Mouse (Mus musculus) liver, postnatal 0 days (tissue): ENCODE results near the gene Fam131a.

Experiments
- CTCF ChIP-seq: sonication (generic); IDR thresholded peaks from 2 replicates; pipeline ENCODE4 v1.5.1; 2016; ENCODE audit warnings: antibody characterized with exemption, low read depth
- EP300 ChIP-seq: IDR thresholded peaks from 2 replicates; pipeline ENCODE4 v1.6.1; 2016; ENCODE audit warnings: antibody characterized with exemption, low read depth, mild to moderate bottlenecking

GRCm38 (mm10) chr16:20705786-20706185, 12.7 kb downstream of the Fam131a start:
- no peak for TF ChIP-seq CTCF
- no peak for TF ChIP-seq EP300
